Mouse (Mus musculus): ENCODE measurements around the gene Nsmce3.

The Nsmce3 gene

GRCm38 (mm10) chr7:64872743-64873241, at the start of gene Nsmce3:
Gene Nsmce3 (minus strand): TSS chr7:64872997.
- peak; percentile 88 to 90 for DNase-seq

- no peak for DNase-seq
These were observed 48.4 kb upstream of the Nsmce3 start for GRCm38 (mm10) chr7:64921189-64921588.

- no peak for DNase-seq
These were observed 47.9 kb upstream of the Nsmce3 start for GRCm38 (mm10) chr7:64920735-64921134.

- DNase-seq = no peak
These were observed 43.9 kb upstream of the Nsmce3 start for GRCm38 (mm10) chr7:64916654-64917053.

- no peak for DNase-seq
These were observed 42.3 kb upstream of the Nsmce3 start for GRCm38 (mm10) chr7:64915121-64915520.

GRCm38 (mm10) chr7:64911945-64912344, 39.1 kb upstream of the Nsmce3 start:
- no peak for DNase-seq

GRCm38 (mm10) chr7:64910208-64910607, 37.4 kb upstream of the Nsmce3 start:
- no peak for DNase-seq

GRCm38 (mm10) chr7:64906955-64907354, 34.2 kb upstream of the Nsmce3 start:
- no peak for DNase-seq

GRCm38 (mm10) chr7:64905506-64905905, 32.7 kb upstream of the Nsmce3 start:
- no peak for DNase-seq

- DNase-seq = no peak
These were observed 27.5 kb upstream of the Nsmce3 start for GRCm38 (mm10) chr7:64900249-64900648.

- no peak for DNase-seq
These were observed 23.8 kb upstream of the Nsmce3 start for GRCm38 (mm10) chr7:64896587-64896986.

GRCm38 (mm10) chr7:64895685-64896101, 22.9 kb upstream of the Nsmce3 start:
- no peak for DNase-seq

GRCm38 (mm10) chr7:64891139-64891538, 18.3 kb upstream of the Nsmce3 start:
- DNase-seq = no peak

- DNase-seq = no peak
These were observed 17.1 kb upstream of the Nsmce3 start for GRCm38 (mm10) chr7:64889919-64890318.

GRCm38 (mm10) chr7:64884187-64884862, 11.5 kb upstream of the Nsmce3 start:
- DNase-seq = no peak

- DNase-seq = no peak
These were observed 9.4 kb upstream of the Nsmce3 start for GRCm38 (mm10) chr7:64882243-64882642.

- no peak for DNase-seq
These were observed 8.6 kb upstream of the Nsmce3 start for GRCm38 (mm10) chr7:64881387-64881786.

GRCm38 (mm10) chr7:64880415-64880814, 7.6 kb upstream of the Nsmce3 start:
- DNase-seq = no peak

GRCm38 (mm10) chr7:64874941-64875340, 2.1 kb upstream of the Nsmce3 start:
- no peak for DNase-seq

GRCm38 (mm10) chr7:64873266-64873665, 469 bp upstream of the Nsmce3 start:
- DNase-seq = peak in 1 of 2 experiments; percentile 12

GRCm38 (mm10) chr7:64871987-64872742, 632 bp downstream of the Nsmce3 start:
- DNase-seq = no peak

GRCm38 (mm10) chr7:64869549-64870065, 3.2 kb downstream of the Nsmce3 start:
- no peak for DNase-seq

- no peak for DNase-seq
These were observed 9.3 kb downstream of the Nsmce3 start for GRCm38 (mm10) chr7:64863538-64863937.

GRCm38 (mm10) chr7:64862978-64863377, 9.8 kb downstream of the Nsmce3 start:
- no peak for DNase-seq

Measured in thymus, adult 18-20 months (tissue).